Mouse (Mus musculus): ENCODE measurements at regions not wholly inside any gene's neighbourhood (a gene's known extent, or its start where the extent isn't known, plus 50 kb on each side); places are given as distances from the start of the nearest gene placed in this dataset.

DNA sequence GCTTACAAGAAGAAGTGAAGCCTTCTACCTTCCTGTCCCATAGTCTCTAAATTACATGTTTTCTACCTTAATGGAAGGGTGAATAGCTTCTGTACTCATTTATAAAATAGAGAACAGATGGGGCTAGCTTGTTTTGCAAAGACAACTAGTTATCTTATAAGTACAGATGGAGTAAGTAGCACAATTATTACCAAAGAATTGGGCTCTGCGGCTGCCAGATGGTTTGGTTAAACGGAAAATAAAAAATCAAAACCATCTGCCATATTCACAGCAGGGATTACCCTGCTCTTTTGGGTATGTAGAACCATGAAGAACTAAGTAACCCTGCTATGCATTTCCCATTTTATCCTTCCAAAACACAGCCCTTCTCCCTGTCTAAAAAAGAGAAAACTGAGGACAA, 147.2 kb upstream of the Depdc1a start:
- TF ChIP-seq CTCF (IDR thresholded peaks at IDR 0.05; ENCODE audit: borderline replicate concordance, insufficient read depth, low read depth, low read length): no peak
- no peak for TF ChIP-seq POLR2A (IDR thresholded peaks at IDR 0.05; ENCODE audit: borderline replicate concordance, insufficient read depth, low read length)

Data from cerebellum, adult 2 months (tissue).